Mouse (Mus musculus): ENCODE measurements around the gene Ptpdc1.

The Ptpdc1 gene

DNA sequence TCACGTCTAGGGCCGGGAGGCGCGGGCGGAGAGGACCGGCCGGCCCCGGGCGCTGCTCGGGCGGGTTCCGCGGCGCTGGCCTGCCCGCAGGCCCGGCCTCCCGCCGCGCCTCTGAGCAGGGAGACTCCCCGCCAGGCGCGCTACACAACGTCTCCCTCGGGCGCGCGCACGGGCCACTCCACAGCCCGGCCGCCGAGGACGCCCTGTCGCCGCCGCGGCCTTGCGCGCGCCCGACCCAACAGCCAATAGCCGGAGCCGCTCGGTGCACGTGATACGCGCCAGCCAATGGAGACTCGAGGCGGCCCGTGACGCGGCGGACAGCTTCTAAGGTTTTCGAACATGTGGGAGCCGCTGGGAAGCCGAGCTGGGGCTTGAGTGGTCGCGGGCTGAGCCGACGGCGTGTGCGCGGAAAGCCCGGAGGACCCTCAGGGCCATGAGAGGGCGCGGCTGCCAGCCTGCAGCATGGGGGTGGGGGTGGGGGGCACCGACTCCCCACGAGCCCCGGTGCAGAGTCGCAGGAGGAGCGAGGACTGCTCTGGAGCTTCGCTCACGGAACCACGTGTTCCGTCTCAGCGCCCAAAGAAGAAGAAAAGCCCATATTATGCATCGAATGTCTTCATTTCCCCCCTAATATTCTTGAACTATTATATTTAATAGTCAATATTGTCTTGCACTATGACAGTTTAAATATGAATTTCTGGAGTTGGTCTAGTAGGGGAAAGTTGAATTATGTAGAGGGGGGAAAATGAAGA is at the start of gene Ptpdc1:
TSS of gene Ptpdc1 (minus strand) at position 232 of the 752 bp plus-strand sequence.
- POLR2A ChIA-PET = interaction anchor here (0.5 to 1.6 kb wide), 17 partner anchors 31 to 572 kb away, joined by 3 to 10 read pairs (median 3); partner anchors contain the start of genes A830005F24Rik (in 1 of the 4) and Zfp169 (in 1 of the 4)
- CTCF ChIA-PET = interaction anchor here (0.5 to 1.2 kb wide), 6 partner anchors 12 to 755 kb away, joined by 3 to 5 read pairs (median 3); no protein-coding TSS in a partner anchor

- CTCF ChIA-PET = interaction anchor here (0.7 to 2.6 kb wide), 9 partner anchors 11 to 355 kb away, joined by 3 to 8 read pairs (median 5); no protein-coding TSS in a partner anchor
- POLR2A ChIA-PET = interaction anchor here in 1 of 4 experiments (0.6 kb wide), 1 partner anchor 10 kb away, joined by 3 read pairs; no protein-coding TSS in a partner anchor
These were observed 49.1 kb upstream of the Ptpdc1 start for GRCm38 (mm10) chr13:48674609-48675008.

GRCm38 (mm10) chr13:48672312-48672840 is 46.9 kb upstream of the Ptpdc1 start:
- CTCF ChIA-PET = interaction anchor here in 2 of 4 experiments (0.5 to 1.0 kb wide), 3 partner anchors 128 to 441 kb away, joined by 3 read pairs; no protein-coding TSS in a partner anchor
- POLR2A ChIA-PET = interaction anchor here in 2 of 4 experiments (0.8 to 1.0 kb wide), 2 partner anchors 10 to 13 kb away, joined by 3 read pairs; partner anchors contain the start of gene Barx1 (in 1 of the 2)

DNA sequence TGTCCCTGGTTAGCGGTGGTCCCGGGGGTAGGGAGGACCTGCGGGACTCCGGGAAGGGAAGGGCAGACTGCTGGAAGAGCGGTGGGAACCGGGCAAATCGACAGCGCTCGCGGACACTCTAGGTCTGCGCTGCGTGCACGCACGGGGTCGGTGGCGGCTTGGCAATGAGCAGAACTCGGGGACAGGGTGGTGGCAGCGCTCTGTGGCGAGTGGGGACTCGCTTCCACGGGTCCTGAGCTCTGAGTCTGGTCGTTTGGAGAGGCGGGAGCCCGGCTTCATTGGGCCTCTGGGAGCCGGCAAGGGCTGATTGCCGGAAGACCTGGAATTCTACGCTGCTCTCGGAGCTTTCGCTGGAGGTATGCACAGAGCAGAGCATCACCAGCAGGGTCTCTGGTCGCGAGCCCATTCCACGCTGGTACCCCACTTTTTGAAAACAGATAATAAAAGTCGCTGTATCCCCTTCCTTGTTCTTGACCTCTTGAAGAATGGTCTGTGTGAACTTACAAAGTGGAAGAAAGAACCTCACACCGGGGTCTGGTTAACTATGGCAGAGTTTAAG is 43.6 kb upstream of the Ptpdc1 start:
- ChIA-PET POLR2A (interaction anchor here in 3 of 4 experiments (0.5 to 1.7 kb wide), 8 partner anchors 8 to 297 kb away, joined by 3 to 5 read pairs (median 4); no protein-coding TSS in a partner anchor), CTCF (interaction anchor here (0.6 to 2.8 kb wide), 12 partner anchors 10 to 155 kb away, joined by 3 to 20 read pairs (median 3); no protein-coding TSS in a partner anchor)

DNA sequence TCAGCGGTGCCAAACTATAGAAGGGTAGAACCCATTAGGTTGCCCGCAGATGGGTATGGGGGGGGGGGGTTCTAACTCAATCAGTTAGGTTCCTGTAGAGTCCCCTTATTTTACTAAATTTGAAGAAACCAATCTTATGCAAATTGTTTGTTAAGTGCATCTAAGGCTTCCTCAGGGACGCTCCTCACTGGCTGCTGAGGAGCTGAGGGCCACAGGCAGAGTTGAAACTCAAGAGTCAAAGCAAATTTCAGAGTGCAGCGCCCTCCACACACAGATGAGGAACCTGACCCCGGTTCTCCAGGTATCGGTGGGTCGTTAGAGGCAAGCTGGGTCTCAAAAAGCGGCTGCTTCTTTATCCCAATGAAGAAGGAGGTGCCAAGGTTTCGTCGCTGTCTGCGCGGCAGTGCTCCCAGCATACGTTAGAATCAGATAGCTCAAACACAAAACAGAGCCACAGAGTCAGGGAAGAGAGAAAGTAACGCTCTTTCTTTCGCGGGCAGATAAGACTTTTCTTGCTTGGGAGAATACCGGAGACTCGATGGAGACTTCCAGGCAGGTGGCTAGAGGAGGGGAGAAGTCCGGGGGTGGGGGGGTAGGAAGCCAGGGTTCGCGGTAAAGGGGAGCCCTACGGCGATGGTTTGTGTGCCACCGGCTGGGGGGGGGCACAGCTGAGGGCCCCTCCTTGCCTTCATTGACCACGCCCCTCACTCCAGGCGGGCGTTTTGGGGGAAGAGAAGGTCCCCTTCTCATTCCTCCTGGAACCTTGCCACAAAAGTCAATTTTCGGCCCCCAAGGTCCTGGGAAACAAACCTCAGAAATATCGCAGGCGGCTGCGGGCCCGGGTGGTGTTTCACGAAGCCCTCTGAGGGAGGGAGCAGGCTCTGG is 42.9 kb upstream of the Ptpdc1 start:
- POLR2A ChIA-PET = interaction anchor here (0.5 to 1.6 kb wide), 14 partner anchors 9 to 556 kb away, joined by 3 to 10 read pairs (median 4); no protein-coding TSS in a partner anchor
- CTCF ChIA-PET = interaction anchor here (0.6 to 2.8 kb wide), 17 partner anchors 10 to 613 kb away, joined by 3 to 20 read pairs (median 3); no protein-coding TSS in a partner anchor

DNA sequence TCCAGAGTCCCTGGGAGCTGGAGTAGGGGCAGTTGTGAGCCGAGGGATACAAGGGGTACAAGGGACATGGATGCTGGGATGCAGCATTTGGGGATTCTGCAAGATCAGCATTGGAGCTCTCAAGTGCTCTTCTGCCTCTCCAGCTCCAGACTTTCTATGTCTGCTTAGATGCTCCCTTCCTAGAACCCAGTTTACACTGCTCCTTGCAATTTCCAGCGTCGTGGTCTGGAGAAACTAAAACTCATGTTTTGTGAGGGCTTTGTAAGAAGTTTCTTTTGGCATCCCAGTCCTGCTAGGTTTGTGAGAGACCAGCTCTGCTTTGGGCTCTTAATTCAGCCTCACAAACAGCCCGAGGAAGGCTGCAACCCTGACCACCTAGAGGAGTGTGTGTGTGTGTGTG is 42.0 kb upstream of the Ptpdc1 start:
- POLR2A ChIA-PET = interaction anchor here in 2 of 4 experiments (0.6 to 1.6 kb wide), 8 partner anchors 8 to 557 kb away, joined by 3 to 10 read pairs (median 4); no protein-coding TSS in a partner anchor
- CTCF ChIA-PET = interaction anchor here in 3 of 4 experiments (0.7 to 2.8 kb wide), 10 partner anchors 11 to 614 kb away, joined by 3 to 20 read pairs (median 3); no protein-coding TSS in a partner anchor

DNA sequence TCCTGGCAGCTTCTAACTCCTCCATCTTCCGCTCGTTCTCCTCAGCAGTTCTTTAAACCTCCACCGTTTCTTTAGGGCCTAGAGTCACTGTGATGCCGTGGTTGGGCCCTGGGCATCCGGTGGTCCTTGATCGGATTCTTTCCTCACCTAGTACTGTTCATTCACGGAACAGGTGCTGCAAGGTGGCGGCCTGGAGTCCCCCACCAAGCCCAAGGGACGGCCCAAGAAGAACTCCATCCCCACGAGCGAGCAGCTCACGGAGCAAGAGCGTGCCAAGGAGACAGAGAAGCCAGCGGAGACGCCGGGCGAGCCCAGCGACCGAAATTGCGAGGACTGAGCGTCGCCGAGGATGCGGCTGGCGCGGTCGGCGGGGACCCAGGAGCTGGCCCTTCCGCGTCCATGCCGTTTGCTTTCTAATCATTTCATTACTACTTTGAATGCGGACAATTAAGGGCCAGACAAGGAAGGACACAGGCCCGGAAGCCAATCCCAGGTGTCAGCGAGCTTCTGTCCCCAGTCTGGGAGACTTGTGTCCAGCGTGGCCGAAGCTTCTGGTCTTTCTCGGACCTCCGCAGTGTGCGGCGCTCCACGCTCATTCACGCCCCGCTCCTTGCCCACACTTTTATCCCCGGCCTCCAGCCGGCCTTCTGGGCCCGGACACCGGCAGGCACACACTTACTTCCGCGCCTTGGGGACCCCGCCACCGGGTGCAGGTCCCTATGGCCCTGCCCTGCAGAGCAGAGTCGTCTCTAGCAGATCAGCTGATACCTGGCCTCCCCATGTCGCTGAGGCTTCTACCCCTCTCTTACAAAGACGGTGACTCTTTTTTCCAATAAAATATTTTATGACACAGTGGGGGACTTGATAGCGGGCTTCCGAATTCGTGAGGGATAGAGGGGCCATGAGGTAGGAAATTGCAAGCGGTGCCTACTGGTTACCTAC is 40.5 kb upstream of the Ptpdc1 start:
- ChIA-PET CTCF (interaction anchor here (0.6 to 1.9 kb wide), 13 partner anchors 10 to 1691 kb away, joined by 3 to 7 read pairs (median 4); no protein-coding TSS in a partner anchor), POLR2A (interaction anchor here in 2 of 4 experiments (0.6 to 1.2 kb wide), 8 partner anchors 8 to 538 kb away, joined by 3 to 5 read pairs (median 3); no protein-coding TSS in a partner anchor)

- ChIA-PET CTCF (interaction anchor here (0.6 to 2.1 kb wide), 8 partner anchors 11 to 1391 kb away, joined by 3 to 8 read pairs (median 4); no protein-coding TSS in a partner anchor), POLR2A (interaction anchor here in 2 of 4 experiments (0.6 to 1.2 kb wide), 9 partner anchors 8 to 537 kb away, joined by 3 to 5 read pairs (median 3); no protein-coding TSS in a partner anchor)
These were observed 39.6 kb upstream of the Ptpdc1 start for GRCm38 (mm10) chr13:48664916-48665655.

- ChIA-PET POLR2A (interaction anchor here in 2 of 4 experiments (0.6 to 1.3 kb wide), 4 partner anchors 15 to 137 kb away, joined by 3 to 4 read pairs (median 3); no protein-coding TSS in a partner anchor), CTCF (interaction anchor here (0.7 to 2.7 kb wide), 7 partner anchors 10 to 69 kb away, joined by 3 to 14 read pairs (median 4); no protein-coding TSS in a partner anchor)
These were observed 38.5 kb upstream of the Ptpdc1 start for GRCm38 (mm10) chr13:48663988-48664339.

DNA sequence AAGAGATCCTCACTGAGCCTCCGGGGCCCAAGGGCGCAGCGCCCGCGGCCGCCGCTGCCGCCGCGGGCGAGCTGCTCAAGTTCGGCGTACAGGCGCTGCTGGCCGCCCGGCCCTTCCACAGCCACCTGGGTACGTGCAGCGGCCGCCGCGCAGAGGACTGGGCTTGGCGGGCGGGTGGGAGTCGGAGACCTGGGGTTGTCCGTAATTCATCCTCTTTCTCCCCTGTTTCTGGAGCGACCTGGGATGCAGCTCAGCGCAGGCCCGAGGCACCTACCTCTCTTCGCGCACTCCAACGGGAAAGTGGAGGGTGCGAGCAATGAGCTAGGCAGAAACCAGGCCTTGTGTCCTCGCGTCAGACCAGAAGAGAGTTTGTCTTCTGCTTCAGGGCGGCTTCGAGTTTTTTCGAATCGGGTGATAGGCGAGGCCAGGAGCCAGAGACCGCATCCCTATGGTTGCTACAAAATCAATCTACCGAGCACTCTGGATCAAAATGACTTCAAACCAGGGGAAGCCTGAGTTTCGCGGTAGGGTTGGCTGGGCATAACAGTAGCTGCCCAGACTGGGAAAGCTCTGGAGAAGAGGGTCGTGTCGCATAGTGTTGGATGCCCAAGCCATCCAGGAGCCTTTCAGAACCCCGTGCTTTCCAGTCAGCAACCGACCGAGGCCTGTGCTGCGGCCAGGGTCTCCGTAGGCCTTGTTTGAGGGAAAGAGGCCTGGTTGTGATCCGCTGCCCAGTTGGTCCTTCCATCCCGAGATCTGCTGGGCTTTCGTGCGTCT is 37.9 kb upstream of the Ptpdc1 start:
- ChIA-PET CTCF (interaction anchor here (0.7 to 2.7 kb wide), 9 partner anchors 10 to 69 kb away, joined by 3 to 14 read pairs (median 4); no protein-coding TSS in a partner anchor), POLR2A (interaction anchor here in 2 of 4 experiments (0.6 to 1.3 kb wide), 5 partner anchors 16 to 374 kb away, joined by 3 to 4 read pairs (median 3); no protein-coding TSS in a partner anchor)

DNA sequence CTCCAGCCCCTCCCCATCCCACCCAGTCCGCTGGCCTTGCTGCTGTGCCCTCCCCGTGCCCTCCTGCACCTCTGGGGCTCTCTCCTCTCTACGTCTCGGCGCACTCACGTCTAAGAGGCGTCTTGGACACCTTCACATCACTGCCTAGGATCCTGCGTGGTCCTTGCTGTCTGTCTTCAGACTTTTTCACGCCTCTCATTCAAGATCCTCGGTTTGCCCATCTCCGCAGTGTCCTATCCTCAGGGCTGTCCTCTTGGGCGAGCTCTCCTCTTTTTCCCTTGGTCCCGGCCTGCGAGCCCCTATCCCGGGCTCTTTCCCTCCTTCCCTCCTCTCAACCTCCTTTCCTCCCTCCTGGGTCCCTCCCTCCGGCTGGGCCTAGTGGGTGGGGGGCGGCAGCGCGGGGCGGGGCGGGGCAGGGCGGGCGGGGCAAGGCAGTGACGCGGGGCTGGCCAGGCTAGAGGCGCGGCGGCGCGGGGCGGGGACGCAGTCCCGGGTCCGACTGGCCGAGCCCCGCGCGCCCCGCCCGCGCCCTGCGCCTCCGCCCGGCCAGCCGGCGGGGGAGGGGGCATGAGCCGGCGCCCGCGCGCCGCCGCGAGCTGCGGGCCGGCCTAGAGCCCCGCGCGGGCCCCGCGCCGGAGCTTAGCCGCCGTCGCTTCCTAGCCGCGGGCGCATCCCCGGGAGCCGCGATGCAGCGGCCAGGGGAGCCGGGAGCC is 37.1 kb upstream of the Ptpdc1 start, which contains the start of gene Barx1:
TSS of gene Barx1 (plus strand) at position 568 of the 713 bp plus-strand sequence.
- ChIA-PET POLR2A (interaction anchor here (0.6 to 1.3 kb wide), 10 partner anchors 9 to 525 kb away, joined by 3 to 4 read pairs (median 3); partner anchors contain the start of genes Ninj1 (in 1 of the 4) and Ptpdc1 (in 1 of the 4)), CTCF (interaction anchor here (0.6 to 2.7 kb wide), 10 partner anchors 9 to 354 kb away, joined by 3 to 14 read pairs (median 4); no protein-coding TSS in a partner anchor)

DNA sequence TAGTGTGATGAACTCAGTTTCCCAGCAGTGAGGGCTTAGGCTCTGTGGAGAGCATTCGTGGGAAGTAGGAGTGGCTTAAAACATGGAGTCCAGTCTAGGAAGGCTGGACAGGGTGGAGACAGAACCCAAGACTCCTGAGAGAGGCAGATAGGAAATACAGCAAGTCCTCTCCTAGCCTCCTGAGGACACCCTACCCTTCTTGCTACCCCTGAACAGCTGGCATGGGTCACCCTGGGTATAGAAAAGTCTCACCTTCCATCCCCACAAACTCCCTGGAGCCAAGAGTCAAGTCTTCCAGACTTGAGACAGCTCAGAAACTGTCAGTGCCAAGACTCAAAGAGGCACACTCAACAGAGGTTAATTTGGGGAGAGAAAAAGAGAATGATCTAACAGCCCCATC is 36.1 kb upstream of the Ptpdc1 start:
- CTCF ChIA-PET = interaction anchor here (0.6 to 2.7 kb wide), 6 partner anchors 8 to 650 kb away, joined by 3 to 14 read pairs (median 4); no protein-coding TSS in a partner anchor
- POLR2A ChIA-PET = interaction anchor here (0.5 to 1.2 kb wide), 8 partner anchors 8 to 526 kb away, joined by 3 read pairs; partner anchors contain the start of genes Ninj1 (in 1 of the 4) and Ptpdc1 (in 1 of the 4)

GRCm38 (mm10) chr13:48660741-48661140 is 35.3 kb upstream of the Ptpdc1 start:
- ChIA-PET POLR2A (interaction anchor here in 3 of 4 experiments (0.5 to 1.1 kb wide), 6 partner anchors 9 to 587 kb away, joined by 3 to 4 read pairs (median 3); partner anchors contain the start of gene Card19 (in 1 of the 3)), CTCF (interaction anchor here in 2 of 4 experiments (0.6 to 1.8 kb wide), 6 partner anchors 23 to 146 kb away, joined by 3 to 7 read pairs (median 4); no protein-coding TSS in a partner anchor)
